Mouse (Mus musculus): ENCODE measurements around the gene Pde4d. TPM values are rescaled to one million over a fixed set of nuclear protein-coding genes. Genes with fewer than 3 reads are reported as not detected.

The Pde4d gene
- polyA plus RNA-seq, 1 experiment: 33.8 TPM

- 36% methylated on average over 6 of the region's 6 CpGs for WGBS
- Histone ChIP-seq H3K27me3 (ENCODE audit: control insufficient read depth, insufficient read depth, low read length) (no peaks in the 10 kb centered on the region), H3K4me1 (ENCODE audit: control insufficient read depth, insufficient read depth, low read length) (peaks cover 17% of the 10 kb centered on the region), H3K4me3 (replicated peaks; ENCODE audit: insufficient read depth, low read depth, low read length) (no peak overlapping the region), H3K27ac (ENCODE audit: insufficient read depth, low read length) (peak overlapping the region; percentile 20; the same call in 1 of the 2 replicates)
- TF ChIP-seq POLR2A (IDR thresholded peaks at IDR 0.05; ENCODE audit: borderline replicate concordance, insufficient read depth, low read length) (no peak), CTCF (IDR thresholded peaks at IDR 0.05; ENCODE audit: borderline replicate concordance, insufficient read depth, low read depth, low read length) (no peak)
- DNase-seq: peak in 1 of 2 experiments; percentile 66
Observed at GRCm38 (mm10) chr13:109279211-109279610, 829.5 kb downstream of the Pde4d start.

GRCm38 (mm10) chr13:109280433-109280832, 830.7 kb downstream of the Pde4d start:
- 75% methylated on average over 5 of the region's 5 CpGs for WGBS
- peak in 1 of 2 experiments; percentile 32 for DNase-seq
- no peaks in the 10 kb centered on the region for H3K27me3 ChIP-seq (ENCODE audit: control insufficient read depth, insufficient read depth, low read length)
- H3K4me3 ChIP-seq (replicated peaks; ENCODE audit: insufficient read depth, low read depth, low read length): no peak overlapping the region
- H3K27ac ChIP-seq (ENCODE audit: insufficient read depth, low read length): no peak overlapping the region
- H3K4me1 ChIP-seq (ENCODE audit: control insufficient read depth, insufficient read depth, low read length): peaks cover 17% of the 10 kb centered on the region
- TF ChIP-seq CTCF (IDR thresholded peaks at IDR 0.05; ENCODE audit: borderline replicate concordance, insufficient read depth, low read depth, low read length) (no peak), POLR2A (IDR thresholded peaks at IDR 0.05; ENCODE audit: borderline replicate concordance, insufficient read depth, low read length) (no peak)

GRCm38 (mm10) chr13:109287465-109287864, 837.7 kb downstream of the Pde4d start:
- H3K27ac ChIP-seq (ENCODE audit: insufficient read depth, low read length): no peak overlapping the region
- H3K4me3 ChIP-seq (replicated peaks; ENCODE audit: insufficient read depth, low read depth, low read length): no peak overlapping the region
- no peaks in the 10 kb centered on the region for H3K4me1 ChIP-seq (ENCODE audit: control insufficient read depth, insufficient read depth, low read length)
- no peak for DNase-seq
- no peak for TF ChIP-seq POLR2A (IDR thresholded peaks at IDR 0.05; ENCODE audit: borderline replicate concordance, insufficient read depth, low read length)
- TF ChIP-seq CTCF (IDR thresholded peaks at IDR 0.05; ENCODE audit: borderline replicate concordance, insufficient read depth, low read depth, low read length): no peak
- H3K27me3 ChIP-seq (ENCODE audit: control insufficient read depth, insufficient read depth, low read length): no peaks in the 10 kb centered on the region
- WGBS: 91% methylated on average over 6 of the region's 6 CpGs

GRCm38 (mm10) chr13:109290922-109291321, 841.2 kb downstream of the Pde4d start:
- TF ChIP-seq POLR2A (IDR thresholded peaks at IDR 0.05; ENCODE audit: borderline replicate concordance, insufficient read depth, low read length): no peak
- no peak for TF ChIP-seq CTCF (IDR thresholded peaks at IDR 0.05; ENCODE audit: borderline replicate concordance, insufficient read depth, low read depth, low read length)
- no peaks in the 10 kb centered on the region for H3K27me3 ChIP-seq (ENCODE audit: control insufficient read depth, insufficient read depth, low read length)
- H3K4me3 ChIP-seq (replicated peaks; ENCODE audit: insufficient read depth, low read depth, low read length): no peak overlapping the region
- no peak overlapping the region for H3K27ac ChIP-seq (ENCODE audit: insufficient read depth, low read length)
- 0 out of 2 replicates have a peak, but pooled peaks cover 5% of the 10 kb centered on the region for H3K4me1 ChIP-seq (ENCODE audit: control insufficient read depth, insufficient read depth, low read length)
- WGBS: 61% methylated on average over 4 of the region's 4 CpGs
- no peak for DNase-seq

- H3K4me1 ChIP-seq (ENCODE audit: control insufficient read depth, insufficient read depth, low read length): 0 out of 2 replicates have a peak, but pooled peaks cover 5% of the 10 kb centered on the region
Observed at GRCm38 (mm10) chr13:109293011-109293410, 843.3 kb downstream of the Pde4d start.

GRCm38 (mm10) chr13:109296347-109297037, 846.7 kb downstream of the Pde4d start:
- no peak overlapping the region for H3K27ac ChIP-seq (ENCODE audit: insufficient read depth, low read length)
- 57% methylated on average over 3 of the region's 3 CpGs for WGBS
- no peaks in the 10 kb centered on the region for H3K27me3 ChIP-seq (ENCODE audit: control insufficient read depth, insufficient read depth, low read length)
- no peak for DNase-seq
- TF ChIP-seq CTCF (IDR thresholded peaks at IDR 0.05; ENCODE audit: borderline replicate concordance, insufficient read depth, low read depth, low read length): no peak
- TF ChIP-seq POLR2A (IDR thresholded peaks at IDR 0.05; ENCODE audit: borderline replicate concordance, insufficient read depth, low read length): no peak
- H3K4me1 ChIP-seq (ENCODE audit: control insufficient read depth, insufficient read depth, low read length): peaks cover 11% of the 10 kb centered on the region
- H3K4me3 ChIP-seq (replicated peaks; ENCODE audit: insufficient read depth, low read depth, low read length): no peak overlapping the region

More at GRCm38 (mm10) chr13:109293011-109293410, 843.3 kb downstream of the Pde4d start:
- H3K27me3 ChIP-seq (ENCODE audit: control insufficient read depth, insufficient read depth, low read length): no peaks in the 10 kb centered on the region
- TF ChIP-seq CTCF (IDR thresholded peaks at IDR 0.05; ENCODE audit: borderline replicate concordance, insufficient read depth, low read depth, low read length) (no peak), POLR2A (IDR thresholded peaks at IDR 0.05; ENCODE audit: borderline replicate concordance, insufficient read depth, low read length) (no peak)
- no peak overlapping the region for H3K4me3 ChIP-seq (replicated peaks; ENCODE audit: insufficient read depth, low read depth, low read length)
- no peak overlapping the region for H3K27ac ChIP-seq (ENCODE audit: insufficient read depth, low read length)
- DNase-seq: no peak

- H3K27ac ChIP-seq (ENCODE audit: insufficient read depth, low read length): no peak overlapping the region
- no peak for TF ChIP-seq POLR2A (IDR thresholded peaks at IDR 0.05; ENCODE audit: borderline replicate concordance, insufficient read depth, low read length)
- TF ChIP-seq CTCF (IDR thresholded peaks at IDR 0.05; ENCODE audit: borderline replicate concordance, insufficient read depth, low read depth, low read length): no peak
- WGBS: 88% methylated on average over 7 of the region's 7 CpGs
- no peak for DNase-seq
- no peaks in the 10 kb centered on the region for H3K27me3 ChIP-seq (ENCODE audit: control insufficient read depth, insufficient read depth, low read length)
- H3K4me3 ChIP-seq (replicated peaks; ENCODE audit: insufficient read depth, low read depth, low read length): no peak overlapping the region
- peaks cover 11% of the 10 kb centered on the region for H3K4me1 ChIP-seq (ENCODE audit: control insufficient read depth, insufficient read depth, low read length)
Observed at GRCm38 (mm10) chr13:109298852-109299251, 849.1 kb downstream of the Pde4d start.
